Mouse (Mus musculus) megakaryocyte, adult 5-6 weeks (primary cell): ENCODE data around the gene Olfr142. TPM values are rescaled to one million over a fixed set of nuclear protein-coding genes. Genes with fewer than 3 reads are reported as not detected.
"Not testable (repeated sequence)": the region's sequence is repeated elsewhere in the genome, so short reads cannot be mapped to it uniquely, and the experiment has no call there.

ENCODE experiments used
- ATAC-seq: 2 replicates; pipeline ENCODE4 v1.8.0; 2016; ENCODE audit warnings: mild to moderate bottlenecking, inconsistent platforms; ENCODE audit not compliant: poor library complexity, severe bottlenecking
- total RNA-seq, 2 experiments: library from RNA; stranded (forward) in 1 of 2; stranded (reverse) in 1 of 2; fragments of 153-499, 151-499 nt in 1 of 2; fragments of 221-1000, 200-1000 nt in 1 of 2; gene quantifications; 2 replicates each; pipeline versions ENCODE4 v1.2.3 to v1.2.4; 2015 to 2017

Olfr142 gene
- total RNA-seq (2015) = not detected in 2 replicates
- not detected in 2 replicates for total RNA-seq (2017)

- no peak for ATAC-seq
Observed at GRCm38 (mm10) chr2:90257492-90257891, at the start of gene Olfr142. Gene Olfr142 (minus strand): TSS chr2:90257592.

- ATAC-seq = no peak
Observed at GRCm38 (mm10) chr2:90292741-90293140, 35.3 kb upstream of the Olfr142 start, which contains the start of gene Olfr1272. Gene Olfr1272 (minus strand): TSS chr2:90292841.

- no peak for ATAC-seq
Observed at GRCm38 (mm10) chr2:90270932-90271331, 13.5 kb upstream of the Olfr142 start, which contains the start of gene Olfr1271. Gene Olfr1271 (minus strand): TSS chr2:90271032.

- ATAC-seq = not testable (repeated sequence)
Observed at GRCm38 (mm10) chr2:90224393-90224792, 33.0 kb downstream of the Olfr142 start, which contains the start of gene Olfr1506. Gene Olfr1506 (minus strand): TSS chr2:90224493.

Other genes with a start within 250 kb of the Olfr142 start
- not detected in 2 replicates for gene Olfr1263, start 245.5 kb downstream of the Olfr142 start, total RNA-seq (2015)
- not detected in 2 replicates for gene Olfr1263, start 245.5 kb downstream of the Olfr142 start, total RNA-seq (2017)
- not detected in 2 replicates for gene Olfr1264, start 232.0 kb downstream of the Olfr142 start, total RNA-seq (2015)
- gene Olfr1264, start 232.0 kb downstream of the Olfr142 start, total RNA-seq (2017) = not detected in 2 replicates
- not detected in 2 replicates for gene Olfr1265, start 222.3 kb downstream of the Olfr142 start, total RNA-seq (2015)
- gene Olfr1265, start 222.3 kb downstream of the Olfr142 start, total RNA-seq (2017) = not detected in 2 replicates
- gene Olfr140, start 194.0 kb downstream of the Olfr142 start, total RNA-seq (2015) = not detected in 2 replicates
- not detected in 2 replicates for gene Olfr140, start 194.0 kb downstream of the Olfr142 start, total RNA-seq (2017)
- gene Olfr1269, start 136.2 kb downstream of the Olfr142 start, total RNA-seq (2015) = not detected in 2 replicates
- gene Olfr1269, start 136.2 kb downstream of the Olfr142 start, total RNA-seq (2017) = not detected in 2 replicates
- gene Olfr32, start 115.3 kb downstream of the Olfr142 start, total RNA-seq (2015) = not detected in 2 replicates
- gene Olfr32, start 115.3 kb downstream of the Olfr142 start, total RNA-seq (2017) = not detected in 2 replicates
- gene Olfr1270, start 104.5 kb downstream of the Olfr142 start, total RNA-seq (2015) = not detected in 2 replicates
- gene Olfr1270, start 104.5 kb downstream of the Olfr142 start, total RNA-seq (2017) = not detected in 2 replicates
- not detected in 2 replicates for gene Olfr1506, start 33.1 kb downstream of the Olfr142 start, total RNA-seq (2015)
- 0.07 TPM in 1 of 2 replicates, not detected in the other for gene Olfr1506, start 33.1 kb downstream of the Olfr142 start, total RNA-seq (2017)
- not detected in 2 replicates for gene Olfr1271, start 13.4 kb upstream of the Olfr142 start, total RNA-seq (2015)
- gene Olfr1271, start 13.4 kb upstream of the Olfr142 start, total RNA-seq (2017) = not detected in 2 replicates
- gene Olfr1272, start 35.2 kb upstream of the Olfr142 start, total RNA-seq (2015) = not detected in 2 replicates
- not detected in 2 replicates for gene Olfr1272, start 35.2 kb upstream of the Olfr142 start, total RNA-seq (2017)
- gene Gm13769, start 64.6 kb upstream of the Olfr142 start, total RNA-seq (2015) = 0.11 TPM in 1 of 2 replicates, not detected in the other
- 0.16 TPM in 1 of 2 replicates, not detected in the other for gene Gm13769, start 64.6 kb upstream of the Olfr142 start, total RNA-seq (2017)
- not detected in 2 replicates for gene Olfr1274-ps, start 141.1 kb upstream of the Olfr142 start, total RNA-seq (2015)
- not detected in 2 replicates for gene Olfr1274-ps, start 141.1 kb upstream of the Olfr142 start, total RNA-seq (2017)